Mouse (Mus musculus) T-helper 17 cell (primary cell): ENCODE data around the gene Spa17.

ENCODE experiments used
- in situ Hi-C, 2 experiments: fragments of 300-600 bp; cut with MboI, MseI; formaldehyde crosslinking; loops; 1 replicate in 1 of 2; 2 replicates in 1 of 2; pipeline ENCODE4 v1.15.1; 2025; ENCODE audit warnings: high pct_unique_total_duplicates in 2 of 2

The Spa17 gene

DNA sequence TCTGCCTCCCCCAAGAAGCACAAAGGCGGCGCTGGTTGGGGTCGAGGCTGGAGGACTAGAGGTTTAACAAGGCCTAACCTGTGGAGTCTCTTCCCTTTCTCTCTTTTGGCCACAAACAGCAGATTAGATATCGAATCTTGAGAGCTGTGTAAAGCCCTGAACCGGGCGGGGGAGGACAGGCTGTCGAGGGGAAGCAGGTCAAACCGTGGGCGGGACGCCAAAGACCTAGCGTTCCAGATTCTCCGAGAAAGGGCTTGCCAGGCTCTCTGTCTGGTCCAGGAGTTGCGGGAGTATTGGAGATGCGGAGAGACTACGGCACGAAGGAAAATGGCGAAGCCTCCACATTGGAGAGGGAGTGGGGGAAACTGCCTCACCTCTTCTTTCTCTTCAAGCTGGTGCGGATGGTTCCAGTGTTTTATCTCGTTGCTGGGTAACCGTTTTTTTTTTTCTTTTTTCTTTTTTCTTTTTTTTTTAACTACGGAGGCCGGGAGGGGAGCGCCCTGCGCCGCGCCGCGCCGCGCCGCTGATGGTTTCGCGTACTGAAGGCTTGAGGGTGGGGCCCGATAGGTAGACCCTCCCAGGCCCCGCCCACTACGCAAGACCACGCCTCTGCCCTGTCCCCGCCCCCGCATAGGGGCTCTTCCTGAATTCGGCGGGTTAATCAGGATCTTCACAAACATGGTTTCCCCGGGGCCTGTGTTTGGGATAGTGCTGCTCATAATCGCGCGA, at the start of gene Spa17:
Spa17 (minus strand) TSS at position 541 of the 729 bp plus-strand sequence.
- in situ Hi-C loops = loop anchor here (5.0 to 10.0 kb wide), 2 partner anchors 69 to 71 kb away; no protein-coding TSS in a partner anchor

DNA sequence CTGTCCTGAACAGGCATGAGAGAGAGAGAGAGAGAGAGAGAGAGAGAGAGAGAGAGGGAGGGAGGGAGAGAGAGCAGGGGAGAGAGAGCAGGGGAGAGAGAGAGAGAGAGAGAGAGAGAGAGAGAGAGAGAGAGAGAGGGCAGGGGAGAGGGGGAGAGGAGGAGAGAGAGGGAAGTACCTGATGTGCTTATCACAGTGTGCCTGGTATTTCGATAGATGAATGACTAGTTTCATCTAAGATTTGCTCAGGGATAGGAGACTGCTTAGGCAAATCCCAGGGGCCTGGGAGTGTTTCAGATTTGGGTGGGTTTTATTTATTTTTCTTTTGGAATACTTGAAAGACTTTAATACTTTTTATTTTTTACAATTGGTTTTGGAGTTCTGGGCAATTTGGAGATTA, 49.7 kb upstream of the Spa17 start:
- in situ Hi-C loops = no loop called here

DNA sequence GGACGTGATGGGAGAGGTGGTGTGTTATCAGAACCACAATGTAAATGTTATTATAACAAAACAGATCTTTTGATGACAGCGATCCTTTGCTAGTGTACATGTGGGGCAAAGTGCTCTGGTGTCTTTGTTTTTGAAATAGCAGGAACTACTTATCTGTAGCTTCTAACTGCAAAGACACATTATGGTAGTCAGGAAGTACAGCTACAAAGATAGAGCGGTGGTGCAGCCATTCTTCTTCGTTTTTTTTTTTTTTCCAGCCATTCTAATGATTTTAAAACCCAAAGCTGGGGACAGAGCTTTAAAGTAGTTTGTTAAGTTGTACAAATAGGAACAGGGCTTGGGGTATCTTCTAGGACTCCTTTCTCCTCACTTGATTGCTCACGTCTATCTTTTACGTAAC, 45.9 kb upstream of the Spa17 start:
- in situ Hi-C loops = no loop called here

DNA sequence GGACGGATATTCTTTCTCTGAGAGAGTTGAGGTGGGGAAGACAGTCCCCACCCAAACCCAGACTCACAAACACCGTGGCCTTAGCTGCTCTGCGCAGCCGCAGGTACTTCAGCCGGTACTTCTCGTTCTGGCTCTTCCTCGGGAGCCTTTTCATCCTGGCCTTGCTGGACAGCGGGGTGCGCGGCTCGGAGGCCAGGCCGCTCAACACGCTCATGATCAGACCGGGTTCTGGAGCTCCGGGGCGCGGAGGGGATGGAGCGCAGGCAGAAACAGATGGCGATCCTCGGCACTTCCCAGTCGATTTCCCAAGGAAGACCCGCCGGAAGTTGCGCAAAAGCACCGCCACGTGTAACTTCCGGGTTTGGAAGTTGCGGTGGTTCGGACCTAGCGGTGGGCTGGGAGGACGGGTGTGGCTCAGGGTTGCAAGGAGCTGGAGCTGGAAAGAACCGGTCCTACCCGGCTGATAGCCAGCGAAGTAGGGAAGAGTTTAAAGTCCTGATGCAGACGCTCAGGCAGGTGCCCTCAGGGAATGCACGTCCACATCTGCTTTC, 43.5 kb upstream of the Spa17 start, which contains the start of gene Tbrg1:
Tbrg1 (minus strand) TSS at position 382 of the 551 bp plus-strand sequence.
- in situ Hi-C loops = no loop called here

DNA sequence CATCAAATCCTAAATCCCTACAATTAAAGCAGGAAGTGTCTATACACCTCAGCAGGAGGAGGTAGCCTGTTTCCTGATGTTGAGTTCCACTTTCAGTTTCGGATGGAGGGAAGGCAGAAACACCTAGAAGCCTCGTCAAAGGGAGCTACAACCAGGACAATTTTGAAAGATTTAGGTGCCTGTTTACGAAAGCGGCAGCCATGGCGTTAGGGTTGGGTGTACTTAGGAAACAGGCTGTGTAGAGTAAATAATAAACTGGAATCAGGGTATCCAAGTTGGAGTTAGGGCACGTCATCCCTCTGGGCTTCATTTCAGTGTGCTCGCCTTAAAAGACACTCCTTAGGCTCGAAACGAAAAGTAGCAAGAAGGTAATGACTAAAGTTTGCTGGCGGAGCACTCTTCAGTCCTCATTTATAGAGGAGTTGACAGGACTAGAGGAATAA, 42.9 kb upstream of the Spa17 start:
- in situ Hi-C loops = no loop called here

DNA sequence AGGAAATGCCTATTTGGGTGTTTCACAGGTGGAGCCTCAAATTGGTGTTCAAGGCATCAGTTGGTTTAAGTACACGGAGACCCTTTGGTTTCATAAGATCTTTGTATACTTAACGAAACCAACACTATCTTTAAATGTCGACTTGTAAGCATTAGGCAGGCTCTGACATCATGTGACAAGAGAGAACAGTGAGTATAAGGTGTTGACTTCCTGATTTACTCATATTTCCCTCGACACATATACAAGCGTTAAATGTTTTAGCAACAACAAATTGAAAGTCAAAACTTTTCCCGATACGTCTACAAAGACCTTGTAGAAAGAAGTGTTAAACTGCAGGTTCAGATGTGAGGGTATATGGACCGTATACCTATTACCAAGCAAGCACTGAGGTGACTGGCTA, 42.4 kb upstream of the Spa17 start:
- in situ Hi-C loops = no loop called here

DNA sequence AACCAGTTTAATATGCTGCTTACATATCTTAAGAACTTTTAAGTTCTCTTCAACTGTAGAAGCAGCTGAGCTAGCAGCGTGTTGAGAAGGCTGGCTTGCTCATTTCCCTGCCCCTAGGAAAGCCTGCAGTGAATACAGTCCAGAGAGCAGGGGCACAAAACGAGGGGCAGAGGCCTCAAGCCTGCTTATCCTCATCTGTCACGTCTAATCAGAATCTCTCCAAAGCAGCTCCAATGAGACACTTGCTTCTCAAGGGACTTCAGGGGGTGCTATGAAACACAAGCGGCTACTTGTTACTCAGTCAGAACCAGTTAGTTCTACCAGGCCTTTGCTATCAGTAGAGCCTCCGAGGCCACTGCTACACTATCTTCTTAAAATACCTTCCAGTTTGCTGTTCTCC, 40.3 kb upstream of the Spa17 start:
- in situ Hi-C loops = no loop called here

DNA sequence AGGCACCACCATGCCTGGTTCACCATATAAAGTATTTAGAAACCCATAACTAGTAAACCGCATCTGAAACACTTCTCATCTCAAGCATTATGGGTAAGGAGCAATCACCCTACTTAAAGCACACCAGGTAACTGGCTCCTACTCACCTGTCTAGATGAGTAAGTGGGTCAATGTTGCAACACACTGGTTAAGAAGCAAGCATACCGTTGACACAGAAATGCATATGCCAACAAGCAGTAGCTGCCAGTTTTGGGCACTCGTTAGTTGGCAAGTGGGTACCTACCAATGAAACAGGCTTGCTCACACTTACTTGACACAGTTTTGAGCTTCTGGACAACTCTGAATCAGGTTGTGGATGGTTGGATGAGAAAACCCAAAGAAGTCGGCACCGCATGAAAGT, 37.1 kb upstream of the Spa17 start:
- in situ Hi-C loops = no loop called here

DNA sequence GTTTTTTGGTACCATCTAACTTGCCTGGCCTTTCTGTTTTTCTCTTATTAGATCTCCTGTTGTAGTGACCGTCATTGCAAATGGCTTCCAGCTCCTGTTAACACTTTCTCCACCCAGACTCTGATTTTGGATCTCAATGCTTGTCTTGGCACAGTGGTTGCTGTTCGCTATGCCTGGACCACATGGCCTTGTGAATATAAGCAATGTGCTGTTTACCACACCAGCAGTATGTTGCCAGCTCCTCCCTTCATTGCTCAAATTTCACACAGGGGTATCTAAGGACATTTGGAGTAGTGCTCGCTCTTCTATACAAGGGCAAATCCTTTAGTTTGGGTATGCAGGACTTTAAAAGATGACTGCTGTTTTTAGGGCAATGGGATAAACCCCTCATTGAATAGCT, 32.7 kb upstream of the Spa17 start:
- in situ Hi-C loops = no loop called here

DNA sequence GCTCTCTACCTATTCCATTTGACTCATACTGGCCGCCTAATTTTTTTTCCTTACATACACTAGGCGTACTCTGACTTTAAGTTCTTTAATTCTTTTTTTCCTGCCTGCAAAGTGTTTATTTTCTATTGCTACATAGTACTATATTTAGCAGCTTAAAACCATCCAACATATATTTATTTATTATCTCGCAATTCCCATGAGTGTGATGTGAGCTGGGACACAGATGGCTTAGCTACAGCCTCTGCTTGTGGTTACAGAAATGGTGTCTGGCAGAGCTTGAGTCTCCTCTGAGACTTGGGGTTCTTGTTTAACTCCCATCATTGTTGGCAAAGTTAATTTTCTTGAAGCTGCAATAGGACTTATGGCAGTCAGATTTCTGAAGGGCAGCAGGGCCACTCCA, 25.2 kb upstream of the Spa17 start:
- in situ Hi-C loops = no loop called here

DNA sequence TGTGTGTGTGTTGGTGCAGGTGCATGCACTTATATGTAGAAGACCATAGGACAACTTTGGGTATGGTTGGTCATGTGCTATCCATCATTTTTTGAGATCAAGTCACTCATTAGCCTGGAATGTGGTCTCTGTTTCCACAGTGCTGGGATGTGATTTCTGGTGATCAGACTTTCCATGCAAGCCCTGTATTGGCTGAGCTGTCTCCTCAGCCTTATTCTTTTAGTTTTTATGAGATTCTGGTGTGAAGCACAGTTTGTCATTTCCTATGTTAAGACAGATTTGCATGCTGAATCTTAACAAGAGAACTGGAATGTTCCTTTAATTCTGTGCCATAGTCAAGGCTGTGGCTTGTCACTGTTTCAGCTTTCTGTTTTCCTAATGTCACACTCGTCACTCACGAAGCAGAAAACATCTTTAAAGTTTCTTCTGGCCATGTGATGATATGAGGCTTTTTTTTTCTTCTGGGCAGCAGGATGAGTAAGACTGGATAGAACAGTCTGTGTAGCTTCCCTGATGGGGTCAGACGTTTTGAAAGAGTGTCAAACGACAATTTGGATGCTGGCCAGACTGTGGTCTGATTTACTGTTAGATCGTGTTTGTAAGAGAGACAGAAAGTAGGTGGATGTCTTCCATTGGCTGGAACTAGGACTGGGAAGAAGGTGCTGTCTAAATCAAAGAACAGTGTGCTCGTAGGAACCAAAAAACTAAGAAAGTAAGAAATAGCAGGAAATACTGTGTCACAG, 23.4 kb upstream of the Spa17 start:
- in situ Hi-C loops = no loop called here

DNA sequence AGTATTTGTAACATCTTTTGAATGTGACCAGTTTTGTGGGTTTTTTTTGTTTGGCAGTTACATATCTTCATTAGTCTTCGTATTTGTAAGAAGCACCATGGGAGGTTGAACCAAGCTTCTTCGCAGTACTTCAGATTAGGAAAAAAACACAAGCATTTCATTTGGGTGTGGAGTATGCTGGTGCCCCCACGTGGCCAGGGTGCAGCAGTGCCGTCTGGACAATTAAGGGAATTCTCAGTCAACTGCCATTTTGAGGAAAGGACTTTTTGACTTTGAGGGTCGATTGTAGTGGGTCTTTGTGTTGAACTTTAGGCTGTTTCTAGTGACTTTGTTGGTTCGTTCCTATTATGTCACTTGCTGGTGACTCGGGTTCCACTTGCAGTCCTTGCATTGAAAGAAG, 22.8 kb upstream of the Spa17 start:
- in situ Hi-C loops = no loop called here

DNA sequence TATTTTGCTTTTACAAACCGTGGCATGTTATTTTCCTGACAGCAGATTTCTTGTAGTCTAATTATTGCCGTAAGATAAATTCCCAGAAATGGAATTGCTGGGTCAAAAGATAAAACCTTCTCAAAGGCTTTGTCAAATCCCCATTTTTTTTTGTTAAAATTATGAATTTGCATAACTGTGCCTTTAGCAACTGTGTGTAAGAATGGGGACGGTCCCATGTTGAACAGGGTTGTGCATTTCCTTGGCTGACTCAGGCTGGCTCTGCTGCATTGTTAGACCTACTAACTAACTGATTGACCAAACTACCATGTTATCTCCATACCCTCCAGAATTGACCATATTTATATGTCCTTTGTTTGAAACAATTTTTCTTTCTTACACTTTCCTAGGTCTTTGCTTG, 20.7 kb upstream of the Spa17 start:
- in situ Hi-C loops = no loop called here

DNA sequence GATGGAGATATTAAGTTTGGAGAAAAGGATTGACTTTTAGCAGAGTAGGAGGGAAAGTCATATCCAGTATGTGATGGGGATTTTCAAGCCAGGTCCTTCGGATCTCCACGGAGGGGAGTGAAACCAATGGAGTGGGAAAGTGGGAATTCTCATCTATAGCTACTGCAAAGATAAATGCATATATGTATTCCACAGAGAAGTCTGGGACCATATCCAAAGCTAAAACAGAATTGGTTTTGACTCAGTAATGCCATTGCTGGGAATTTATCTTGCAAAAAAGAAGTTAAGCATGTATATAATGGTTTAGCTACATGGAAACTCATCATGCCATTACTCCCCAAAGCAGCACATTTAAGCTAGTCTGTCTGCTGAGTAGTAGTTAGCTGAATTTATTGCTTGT, 18.8 kb upstream of the Spa17 start:
- in situ Hi-C loops = no loop called here

DNA sequence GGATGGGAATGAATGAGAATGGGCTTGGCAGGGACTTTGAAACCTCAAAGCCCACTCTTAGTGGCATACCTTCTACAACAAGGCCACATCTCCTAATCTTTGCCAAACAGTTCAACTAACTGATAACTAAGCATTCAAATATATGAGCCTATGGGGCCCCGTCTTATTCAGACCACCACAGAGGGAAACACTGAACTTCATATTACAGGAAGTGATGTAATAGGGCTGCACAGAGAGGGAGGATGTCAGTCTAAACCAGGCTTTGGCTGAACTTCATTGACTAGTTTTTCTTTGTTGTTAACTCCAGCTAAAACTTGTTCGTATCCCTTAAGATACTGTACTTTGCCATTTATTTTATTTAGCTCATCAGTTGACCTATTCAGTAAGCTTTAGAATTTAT, 16.4 kb upstream of the Spa17 start:
- in situ Hi-C loops = no loop called here

DNA sequence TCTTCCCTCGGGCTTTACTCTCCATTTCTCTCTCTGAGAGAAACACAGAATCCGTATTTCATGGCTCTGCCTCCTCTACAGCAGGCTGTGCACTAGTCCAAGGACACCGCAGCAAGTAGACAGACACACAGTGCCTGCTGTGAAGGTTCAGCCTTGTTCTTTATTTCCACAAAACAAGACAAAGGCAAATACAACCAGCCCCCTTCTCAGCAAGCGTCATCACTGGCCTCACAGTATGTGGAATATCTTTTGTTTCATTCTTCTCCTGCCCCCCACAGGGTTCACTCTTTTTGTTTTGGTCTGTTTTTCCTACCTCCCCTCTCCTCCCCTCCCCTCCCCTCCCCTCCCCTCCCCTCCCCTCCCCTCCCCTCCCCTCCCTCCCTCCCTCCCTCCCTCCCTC, 15.1 kb upstream of the Spa17 start:
- in situ Hi-C loops = no loop called here

DNA sequence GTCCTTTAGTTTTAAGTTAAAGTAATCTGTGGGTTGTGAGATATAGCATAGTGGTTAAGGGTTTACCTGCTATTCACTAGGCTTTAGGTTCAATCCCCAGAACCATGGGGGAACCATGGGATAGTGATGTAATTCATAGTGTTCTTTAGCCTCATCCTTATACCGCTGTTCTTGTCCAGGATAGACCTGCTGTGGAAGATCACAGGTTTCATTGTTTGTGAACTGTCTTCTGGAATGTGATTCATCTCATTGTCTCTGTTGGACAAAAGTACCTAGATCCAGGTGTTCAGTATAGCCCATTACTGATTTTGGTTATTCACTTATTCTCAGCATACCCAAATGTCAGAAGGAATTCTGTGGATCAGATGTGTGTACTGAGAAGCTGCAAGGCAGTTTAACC, 13.7 kb upstream of the Spa17 start:
- in situ Hi-C loops = no loop called here

DNA sequence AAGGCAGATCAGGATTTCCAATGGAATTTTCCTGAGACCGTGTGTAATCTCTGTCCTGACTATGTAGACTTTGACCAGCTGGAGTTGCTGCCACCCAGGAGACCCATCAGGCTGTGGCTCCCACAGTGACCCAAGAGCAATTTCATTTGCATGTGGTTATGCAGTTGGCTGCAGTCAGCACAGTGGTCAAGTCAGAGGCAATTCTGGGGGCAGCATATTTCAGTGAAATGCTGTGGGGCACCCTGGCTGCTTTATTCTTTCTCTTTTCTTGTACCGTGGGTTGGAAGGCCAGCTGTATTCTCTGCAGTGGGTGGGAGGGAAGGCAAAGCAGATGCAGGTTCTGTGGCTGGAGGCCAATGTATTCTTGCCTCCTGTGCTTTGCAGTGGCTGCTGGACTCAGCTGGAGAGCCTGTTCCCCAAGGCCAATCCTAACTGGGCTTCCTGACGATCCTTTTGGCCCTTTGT, 12.6 kb upstream of the Spa17 start:
- in situ Hi-C loops = no loop called here

DNA sequence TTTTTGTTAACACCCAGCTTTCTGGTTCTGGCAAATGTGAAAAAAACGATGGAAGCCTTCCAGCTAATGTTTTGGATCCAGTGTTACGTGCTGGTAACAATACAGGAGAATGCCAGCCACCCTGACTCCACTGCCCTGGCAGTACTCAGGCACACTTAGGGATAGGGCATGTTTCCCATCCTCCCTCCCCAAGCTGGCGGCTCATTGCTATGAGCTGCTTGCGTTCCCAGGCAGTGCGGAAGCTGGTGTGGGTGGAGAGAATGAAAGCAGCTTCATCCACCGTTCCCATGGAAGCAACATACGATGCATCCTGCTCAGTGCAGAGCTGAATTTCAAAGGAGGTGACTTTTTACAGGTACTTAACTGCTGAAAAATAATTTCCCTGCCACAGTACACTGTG, 12.1 kb upstream of the Spa17 start:
- in situ Hi-C loops = no loop called here

DNA sequence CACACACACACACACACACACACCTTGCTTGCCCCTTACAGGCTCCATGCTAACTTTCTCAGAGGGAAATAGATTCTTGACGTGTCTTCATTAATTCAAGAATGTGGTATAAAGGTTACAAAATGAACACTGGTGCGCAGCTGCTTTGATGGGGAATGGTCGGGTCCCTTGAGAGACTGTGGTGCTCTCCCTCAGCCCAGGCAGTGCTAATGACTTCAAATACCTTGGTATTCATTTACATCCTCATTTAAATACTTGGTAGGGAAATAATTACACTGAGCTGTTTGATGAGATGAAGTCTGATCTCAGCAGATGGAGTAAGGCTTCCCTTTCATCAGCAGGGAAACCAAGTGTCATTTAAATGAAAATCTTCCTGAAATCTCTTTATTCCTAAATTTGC, 11.6 kb upstream of the Spa17 start:
- in situ Hi-C loops = no loop called here

DNA sequence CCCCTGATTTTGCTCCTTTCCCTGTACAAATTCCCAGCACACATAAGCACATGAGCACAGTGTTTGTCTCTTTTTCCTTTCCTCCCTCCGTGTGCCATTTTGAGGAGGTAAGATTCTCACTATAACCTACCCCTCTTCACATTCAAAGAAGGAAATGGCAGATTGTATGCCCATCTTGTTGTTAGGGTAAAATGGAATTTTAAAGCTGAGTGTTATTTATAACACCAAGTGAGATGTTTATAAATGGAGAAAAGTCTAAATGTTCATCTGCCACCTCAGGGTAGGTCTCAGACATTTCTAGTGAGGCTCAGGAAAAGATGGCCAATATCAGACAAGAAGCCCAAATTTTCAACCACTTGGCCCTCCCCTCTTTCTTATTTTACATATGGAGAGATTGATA, 11.0 kb upstream of the Spa17 start:
- in situ Hi-C loops = loop anchor here in 1 of 2 experiments (5.0 kb wide), 2 partner anchors 162 to 197 kb away; no protein-coding TSS in a partner anchor

DNA sequence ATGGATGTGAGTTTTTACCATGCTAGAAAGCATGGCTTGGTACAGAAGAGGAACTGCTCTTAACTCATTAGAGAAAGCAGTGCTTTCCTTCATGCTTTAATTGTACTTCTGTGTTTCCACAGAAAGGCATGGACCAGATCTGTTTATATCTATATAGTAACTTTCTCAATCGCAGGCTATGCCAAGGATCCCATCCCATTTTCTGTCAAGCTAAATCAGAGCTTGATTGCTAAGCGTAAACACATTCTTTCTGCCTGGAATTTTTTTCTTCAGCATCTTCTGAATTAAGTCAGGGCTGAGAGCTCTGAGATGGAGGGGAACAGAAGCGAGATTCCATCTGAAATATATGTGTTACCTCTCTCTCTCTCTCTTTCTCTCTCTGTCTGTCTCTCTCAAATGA, 10.5 kb upstream of the Spa17 start:
- in situ Hi-C loops = loop anchor here in 1 of 2 experiments (5.0 kb wide), 2 partner anchors 162 to 197 kb away; no protein-coding TSS in a partner anchor
